Mouse (Mus musculus) lung, postnatal 25 days (tissue): Measurements from ENCODE around the gene Prr15.
A peak's percentile ranks its signal among the peaks of the same experiment; 100 is the strongest.

Source experiments
- DNase-seq: peaks from one replicate; pipeline ENCODE4 v3.0.0; 2022; ENCODE audit warnings: low spot score

The Prr15 gene

GRCm38 (mm10) chr6:54325246-54325885, at the start of gene Prr15:
TSS of gene Prr15 (plus strand) at chr6:54325835.
- DNase-seq, result no peak

GRCm38 (mm10) chr6:54277234-54277633, 48.4 kb upstream of the Prr15 start:
- DNase-seq, result no peak

- DNase-seq, result no peak
These were observed 47.8 kb upstream of the Prr15 start for GRCm38 (mm10) chr6:54277828-54278227.

GRCm38 (mm10) chr6:54278613-54279012, 47.0 kb upstream of the Prr15 start:
- no peak for DNase-seq

- no peak for DNase-seq
These were observed 46.2 kb upstream of the Prr15 start for GRCm38 (mm10) chr6:54279391-54279790.

GRCm38 (mm10) chr6:54280248-54280647, 45.4 kb upstream of the Prr15 start:
- no peak for DNase-seq

GRCm38 (mm10) chr6:54283299-54283698, 42.3 kb upstream of the Prr15 start:
- no peak for DNase-seq

- DNase-seq, result no peak
These were observed 41.4 kb upstream of the Prr15 start for GRCm38 (mm10) chr6:54284167-54284711.

GRCm38 (mm10) chr6:54286813-54287212, 38.8 kb upstream of the Prr15 start:
- no peak for DNase-seq

GRCm38 (mm10) chr6:54289774-54290500, 35.7 kb upstream of the Prr15 start:
- DNase-seq, result no peak

- DNase-seq, result no peak
These were observed 28.4 kb upstream of the Prr15 start for GRCm38 (mm10) chr6:54297231-54297630.

- DNase-seq, result peak; percentile 29
These were observed 26.2 kb upstream of the Prr15 start for GRCm38 (mm10) chr6:54299417-54299816.

- DNase-seq, result no peak
These were observed 19.9 kb upstream of the Prr15 start for GRCm38 (mm10) chr6:54305777-54306176.

- no peak for DNase-seq
These were observed 12.6 kb upstream of the Prr15 start for GRCm38 (mm10) chr6:54313071-54313470.

- no peak for DNase-seq
These were observed 7.0 kb upstream of the Prr15 start for GRCm38 (mm10) chr6:54318618-54319017.

GRCm38 (mm10) chr6:54319198-54319597, 6.4 kb upstream of the Prr15 start:
- no peak for DNase-seq

- DNase-seq, result no peak
These were observed 5.4 kb upstream of the Prr15 start for GRCm38 (mm10) chr6:54320236-54320635.

GRCm38 (mm10) chr6:54326671-54327625, 1.3 kb downstream of the Prr15 start:
- DNase-seq, result peak; percentile 70

GRCm38 (mm10) chr6:54327626-54328003, 2.0 kb downstream of the Prr15 start:
- peak; percentile 57 for DNase-seq

- DNase-seq, result no peak
These were observed 3.1 kb downstream of the Prr15 start for GRCm38 (mm10) chr6:54328783-54329182.

- DNase-seq, result no peak
These were observed 4.0 kb downstream of the Prr15 start for GRCm38 (mm10) chr6:54329598-54329997.

GRCm38 (mm10) chr6:54330166-54330565, 4.5 kb downstream of the Prr15 start:
- DNase-seq, result no peak
